Mouse (Mus musculus) stomach, postnatal 0 days (tissue): ENCODE data around the gene Ippk. TPM values are rescaled to one million over a fixed set of nuclear protein-coding genes. Genes with fewer than 3 reads are reported as not detected.

Source experiments
- ATAC-seq: fragments of 200-750 bp; cut with Nextera tagmentation; 2 replicates; pipeline ENCODE4 v1.8.0; 2017; ENCODE audit not compliant: low FRiP score, low TSS enrichment
- DNase-seq: peaks from one replicate; pipeline ENCODE4 v3.0.0-alpha.2; 2016; ENCODE audit warnings: low spot score
- H3K27ac ChIP-seq: fragments of 300-500 bp; sonication (generic); replicated peaks from 2 replicates; pipeline ENCODE4 v1.5.1; 2014; ENCODE audit warnings: mild to moderate bottlenecking, control low read depth
- H3K27me3 ChIP-seq: fragments of 300-500 bp; sonication (generic); 2 replicates; pipeline ENCODE4 v1.6.1; 2014; ENCODE audit warnings: low read length; ENCODE audit not compliant: control insufficient read depth, insufficient read depth
- H3K36me3 ChIP-seq: fragments of 300-500 bp; sonication (generic); 2 replicates; pipeline ENCODE4 v1.6.1; 2014; ENCODE audit warnings: low read length, mixed read lengths; ENCODE audit not compliant: control insufficient read depth, insufficient read depth
- H3K4me1 ChIP-seq: fragments of 300-500 bp; sonication (generic); replicated peaks from 2 replicates; pipeline ENCODE4 v1.6.1; 2014; ENCODE audit warnings: antibody characterized with exemption; ENCODE audit not compliant: control insufficient read depth, insufficient read depth
- H3K4me2 ChIP-seq: fragments of 300-500 bp; sonication (generic); replicated peaks from 2 replicates; pipeline ENCODE4 v1.6.1; 2014; ENCODE audit warnings: low read depth, mild to moderate bottlenecking, control low read depth, moderate library complexity
- H3K4me3 ChIP-seq: fragments of 300-500 bp; sonication (generic); 2 replicates; pipeline ENCODE4 v1.5.1; 2014; ENCODE audit warnings: low read depth, low read length, control low read depth
- H3K9ac ChIP-seq: fragments of 300-500 bp; sonication (generic); 2 replicates; pipeline ENCODE4 v1.6.1; 2014; ENCODE audit warnings: mild to moderate bottlenecking, low read length, control low read depth, mixed read lengths
- H3K9me3 ChIP-seq: fragments of 300-500 bp; sonication (generic); 2 replicates; pipeline ENCODE4 v1.6.1; 2016; ENCODE audit warnings: low read length; ENCODE audit not compliant: control insufficient read depth
- CTCF ChIP-seq: IDR thresholded peaks from 2 replicates; pipeline ENCODE4 v1.5.1; 2016; ENCODE audit warnings: antibody characterized with exemption, low read depth, mild to moderate bottlenecking, moderate library complexity
- EP300 ChIP-seq: optimal IDR thresholded peaks from 2 replicates; pipeline ENCODE3; 2016; ENCODE audit warnings: antibody characterized with exemption
- WGBS: fragments of 180-500 bp; shearing (Covaris S2); extraction: QIAGEN DNeasy Blood & Tissue Kit; methylation state at CpG from one replicate; pipeline ENCODE4 v1.1.7; 2014; 5-methylcytosine and 5-hydroxymethylcytosine counted together
- polyA plus RNA-seq: library from polyadenylated mRNA; unstranded; fragments of >200 nt; fragmentation: Nextera tagmentation; extraction: Ambion mirVana; gene quantifications from 2 replicates; pipeline ENCODE4 v1.2.1, GENCODE M21; 2015

The Ippk gene
- polyA plus RNA-seq, 1 experiment from 2014 or later: 22.1 TPM

GRCm38 (mm10) chr13:49393579-49393978 is 27.5 kb upstream of the Ippk start:
- Histone ChIP-seq H3K9me3 (no peaks in the 10 kb centered on the region), H3K4me2 (no peak overlapping the region), H3K27ac (0 out of 2 replicates have a peak overlapping the region, but pooled peaks have one; percentile 49), H3K4me3 (no peak overlapping the region), H3K27me3 (no peaks in the 10 kb centered on the region), H3K36me3 (no peaks in the 10 kb centered on the region), H3K9ac (no peak overlapping the region), H3K4me1 (no peaks in the 10 kb centered on the region)
- 45% methylated on average over 1 of the region's 1 CpGs for WGBS
- TF ChIP-seq CTCF: no peak
- no peak for TF ChIP-seq EP300
- ATAC-seq (peak; percentile 36; the same call in 1 of the 2 replicates), DNase-seq (no peak)

GRCm38 (mm10) chr13:49394886-49395447 is 26.1 kb upstream of the Ippk start:
- Histone ChIP-seq H3K9me3 (no peaks in the 10 kb centered on the region), H3K27me3 (no peaks in the 10 kb centered on the region), H3K4me2 (no peak overlapping the region), H3K4me3 (no peak overlapping the region), H3K9ac (no peak overlapping the region), H3K27ac (no peak overlapping the region), H3K4me1 (no peaks in the 10 kb centered on the region), H3K36me3 (no peaks in the 10 kb centered on the region)
- WGBS: 94% methylated on average over 3 of the region's 3 CpGs
- no peak for DNase-seq
- TF ChIP-seq CTCF: no peak
- no peak for TF ChIP-seq EP300
- no peak for ATAC-seq

GRCm38 (mm10) chr13:49396798-49397197 is 24.3 kb upstream of the Ippk start:
- ATAC-seq (no peak), DNase-seq (no peak)
- Histone ChIP-seq H3K4me1 (no peaks in the 10 kb centered on the region), H3K36me3 (no peaks in the 10 kb centered on the region), H3K4me3 (no peak overlapping the region), H3K9ac (no peak overlapping the region), H3K27ac (no peak overlapping the region), H3K4me2 (no peak overlapping the region), H3K27me3 (no peaks in the 10 kb centered on the region), H3K9me3 (no peaks in the 10 kb centered on the region)
- 57% methylated on average over 1 of the region's 1 CpGs for WGBS
- no peak for TF ChIP-seq CTCF
- no peak for TF ChIP-seq EP300

- no peak overlapping the region for H3K27ac ChIP-seq
- ATAC-seq (no peak), DNase-seq (no peak)
- H3K4me1 ChIP-seq: no peaks in the 10 kb centered on the region
- no peak for TF ChIP-seq EP300
- H3K9me3 ChIP-seq: no peaks in the 10 kb centered on the region
- no peaks in the 10 kb centered on the region for H3K36me3 ChIP-seq
- WGBS: 85% methylated on average over 8 of the region's 8 CpGs
- no peaks in the 10 kb centered on the region for H3K27me3 ChIP-seq
- H3K4me3 ChIP-seq: no peak overlapping the region
- no peak overlapping the region for H3K4me2 ChIP-seq
- no peak overlapping the region for H3K9ac ChIP-seq
These were observed 22.9 kb upstream of the Ippk start for GRCm38 (mm10) chr13:49398191-49398590.

- Histone ChIP-seq H3K9me3 (no peaks in the 10 kb centered on the region), H3K27ac (no peak overlapping the region), H3K4me2 (no peak overlapping the region), H3K27me3 (no peaks in the 10 kb centered on the region), H3K4me3 (no peak overlapping the region), H3K36me3 (no peaks in the 10 kb centered on the region), H3K4me1 (no peaks in the 10 kb centered on the region), H3K9ac (no peak overlapping the region)
- TF ChIP-seq CTCF (peak; percentile 82), EP300 (no peak)
- peak; percentile 74 for ATAC-seq
- 24% methylated on average over 6 of the region's 6 CpGs for WGBS
- DNase-seq: peak; percentile 85
These were observed 20.9 kb upstream of the Ippk start for GRCm38 (mm10) chr13:49400139-49400538.

- TF ChIP-seq CTCF (no peak), EP300 (no peak)
- no peaks in the 10 kb centered on the region for H3K27me3 ChIP-seq
- no peaks in the 10 kb centered on the region for H3K36me3 ChIP-seq
- H3K4me2 ChIP-seq: no peak overlapping the region
- peak; percentile 77 for DNase-seq
- WGBS: 45% methylated on average over 2 of the region's 2 CpGs
- H3K4me3 ChIP-seq: no peak overlapping the region
- H3K9ac ChIP-seq: no peak overlapping the region
- peak overlapping the region; percentile 85 for H3K27ac ChIP-seq
- peak; percentile 90 for ATAC-seq
- H3K4me1 ChIP-seq: no peaks in the 10 kb centered on the region
- H3K9me3 ChIP-seq: no peaks in the 10 kb centered on the region
These were observed 18.4 kb upstream of the Ippk start for GRCm38 (mm10) chr13:49402628-49403027.
